Mouse (Mus musculus) CH12.LX (cell line): Measurements from ENCODE around the gene Cacna1a. TPM values are rescaled to one million over a fixed set of nuclear protein-coding genes. Genes with fewer than 3 reads are reported as not detected.

Source experiments
- DNase-seq: peaks from one replicate; pipeline ENCODE4 v3.0.0-alpha.2; 2013; ENCODE audit errors: extremely low read depth
- H3K27ac ChIP-seq: 2 replicates; pipeline ENCODE4 v1.5.1; 2012; ENCODE audit warnings: low read depth, mild to moderate bottlenecking, control low read depth, moderate library complexity; ENCODE audit not compliant: insufficient read depth
- H3K27me3 ChIP-seq: replicated peaks from 2 replicates; pipeline ENCODE3; 2012; ENCODE audit warnings: inconsistent platforms
- H3K36me3 ChIP-seq, 2 experiments: replicated peaks in 1 of 2; 2 replicates each; pipeline versions ENCODE3 to v1.6.1; 2012; ENCODE audit warnings: inconsistent platforms in 1 of 2, low read length in 1 of 2, mild to moderate bottlenecking in 1 of 2, mixed read lengths in 1 of 2, moderate library complexity in 1 of 2; ENCODE audit not compliant: control insufficient read depth in 1 of 2, insufficient read depth in 1 of 2
- H3K4me1 ChIP-seq, 2 experiments: 2 replicates each; pipeline ENCODE4 v1.6.1; 2012; ENCODE audit warnings: inconsistent platforms in 1 of 2, moderate library complexity in 1 of 2; ENCODE audit not compliant: insufficient read depth in 2 of 2, control insufficient read depth in 1 of 2
- H3K4me2 ChIP-seq: 2 replicates; pipeline ENCODE4 v1.6.1; 2012; ENCODE audit warnings: low read depth, mild to moderate bottlenecking, control low read depth; ENCODE audit not compliant: poor library complexity, insufficient read depth, severe bottlenecking
- H3K4me3 ChIP-seq, 3 experiments: fragments of 150-350 bp in 1 of 3; sonication (generic) in 1 of 3; replicated peaks in 1 of 3; 2 replicates each; pipeline versions ENCODE3 to v1.5.1; 2011 to 2012; ENCODE audit warnings: low read depth in 2 of 3, low read length in 2 of 3, mild to moderate bottlenecking in 2 of 3, moderate library complexity in 2 of 3, control low read depth in 1 of 3, improper control_type of control experiment in 1 of 3, inconsistent platforms in 1 of 3, mixed read lengths in 1 of 3; ENCODE audit not compliant: poor library complexity in 1 of 3
- H3K79me2 ChIP-seq: replicated peaks from 2 replicates; pipeline ENCODE4 v1.6.1; 2012; ENCODE audit warnings: mild to moderate bottlenecking, moderate library complexity; ENCODE audit not compliant: control insufficient read depth, poor library complexity, insufficient read depth, severe bottlenecking; ENCODE audit errors: extremely low read depth
- H3K9ac ChIP-seq: 2 replicates; pipeline ENCODE4 v1.6.1; 2012; ENCODE audit warnings: low read depth, mild to moderate bottlenecking, control low read depth, moderate library complexity; ENCODE audit not compliant: insufficient read depth
- H3K9me3 ChIP-seq: replicated peaks from 2 replicates; pipeline ENCODE3; 2012; ENCODE audit warnings: low read length, inconsistent platforms, mixed read lengths
- CHD2 ChIP-seq: IDR thresholded peaks from 2 replicates; pipeline ENCODE4 v1.6.1; 2011; ENCODE audit warnings: low read length, improper control_type of control experiment
- CTCF ChIP-seq, 2 experiments: IDR thresholded peaks in 1 of 2; conservative IDR thresholded peaks in 1 of 2; 2 replicates each; pipeline ENCODE4 v1.5.1; 2011 to 2012; ENCODE audit warnings: low read depth in 2 of 2, low read length in 2 of 2, improper control_type of control experiment in 1 of 2, inconsistent platforms in 1 of 2, mild to moderate bottlenecking in 1 of 2, moderate library complexity in 1 of 2
- E2F4 ChIP-seq: IDR thresholded peaks from 2 replicates; pipeline ENCODE4 v1.6.1; 2011; ENCODE audit warnings: low read depth, low read length, improper control_type of control experiment; ENCODE audit not compliant: insufficient replicate concordance
- ELF1 ChIP-seq: IDR thresholded peaks from 2 replicates; pipeline ENCODE4 v1.6.1; 2014; ENCODE audit warnings: low read depth, mild to moderate bottlenecking, inconsistent platforms, low read length, improper control_type of control experiment
- EP300 ChIP-seq: IDR thresholded peaks from 2 replicates; pipeline ENCODE4 v1.6.1; 2011; ENCODE audit warnings: low read length, improper control_type of control experiment
- ETS1 ChIP-seq: conservative IDR thresholded peaks from 2 replicates; pipeline ENCODE4 v1.6.1; 2012; ENCODE audit warnings: low read depth, mild to moderate bottlenecking, inconsistent platforms, low read length, improper control_type of control experiment, moderate library complexity
- GABPA ChIP-seq: IDR thresholded peaks from 2 replicates; pipeline ENCODE4 v1.6.1; 2012; ENCODE audit warnings: low read depth, low read length, improper control_type of control experiment, inconsistent platforms; ENCODE audit not compliant: insufficient replicate concordance
- IRF4 ChIP-seq: IDR thresholded peaks from 2 replicates; pipeline ENCODE4 v1.6.1; 2014; ENCODE audit warnings: low read depth, mild to moderate bottlenecking, inconsistent platforms, low read length, improper control_type of control experiment
- JUN ChIP-seq: IDR thresholded peaks from 2 replicates; pipeline ENCODE4 v1.6.1; 2011; ENCODE audit warnings: low read depth, mild to moderate bottlenecking, low read length, improper control_type of control experiment, moderate library complexity; ENCODE audit not compliant: insufficient read depth
- MEF2A ChIP-seq: IDR thresholded peaks from 2 replicates; pipeline ENCODE4 v1.6.1; 2014; ENCODE audit warnings: low read depth, mild to moderate bottlenecking, inconsistent platforms, low read length, improper control_type of control experiment, borderline replicate concordance
- MXI1 ChIP-seq: IDR thresholded peaks from 2 replicates; pipeline ENCODE4 v1.6.1; 2011; ENCODE audit warnings: mild to moderate bottlenecking, low read depth, low read length, improper control_type of control experiment
- MYC ChIP-seq: IDR thresholded peaks from 2 replicates; pipeline ENCODE4 v1.6.1; 2011; ENCODE audit warnings: low read depth, mild to moderate bottlenecking, improper control_type of control experiment, low read length
- PAX5 ChIP-seq: IDR thresholded peaks from 2 replicates; pipeline ENCODE4 v1.6.1; 2012; ENCODE audit warnings: low read length, inconsistent platforms, mixed read lengths
- POLR2AphosphoS2 ChIP-seq: IDR thresholded peaks from 2 replicates; pipeline ENCODE4 v1.6.1; 2011; ENCODE audit warnings: low read depth, low read length, improper control_type of control experiment
- RAD21 ChIP-seq: IDR thresholded peaks from 2 replicates; pipeline ENCODE4 v1.6.1; 2011; ENCODE audit warnings: low read depth, mild to moderate bottlenecking, low read length, improper control_type of control experiment, moderate library complexity
- RCOR1 ChIP-seq: conservative IDR thresholded peaks from 2 replicates; pipeline ENCODE4 v1.6.1; 2012; ENCODE audit warnings: low read depth, mild to moderate bottlenecking, inconsistent platforms, low read length, improper control_type of control experiment
- SIN3A ChIP-seq: IDR thresholded peaks from 2 replicates; pipeline ENCODE4 v1.6.1; 2012; ENCODE audit warnings: low read length, improper control_type of control experiment, inconsistent platforms
- SMC3 ChIP-seq: IDR thresholded peaks from 2 replicates; pipeline ENCODE4 v1.6.1; 2011; ENCODE audit warnings: low read depth, low read length, improper control_type of control experiment
- TBP ChIP-seq: conservative IDR thresholded peaks from 2 replicates; pipeline ENCODE4 v1.6.1; 2011; ENCODE audit warnings: low read depth, low read length, improper control_type of control experiment
- USF1 ChIP-seq: IDR thresholded peaks from 2 replicates; pipeline ENCODE4 v1.6.1; 2014; ENCODE audit warnings: low read depth, mild to moderate bottlenecking, inconsistent platforms, low read length, improper control_type of control experiment
- ZC3H11A ChIP-seq: IDR thresholded peaks from 2 replicates; pipeline ENCODE4 v1.6.1; 2012; ENCODE audit warnings: low read depth, mild to moderate bottlenecking, inconsistent platforms, low read length, improper control_type of control experiment
- dilution Hi-C: fragments of 300-500 bp; cut with MboI; formaldehyde crosslinking; loops from 2 replicates; pipeline ENCODE4 v1.14.3; 2020; ENCODE audit warnings: low sequenced_read_pairs; ENCODE audit not compliant: extremely low pct_unique_long_range_greater_than_20kb, extremely low pct_ligation_motif_present
- in situ Hi-C: fragments of 300-500 bp; cut with MboI; formaldehyde crosslinking; loops from 3 replicates; pipeline ENCODE4 v1.14.3; 2019; ENCODE audit warnings: low sequenced_read_pairs, low pct_ligation_motif_present, low pct_unique_long_range_greater_than_20kb, mixed read lengths
- polyA plus RNA-seq: library from polyadenylated mRNA; unstranded; fragments of >175 nt; gene quantifications from 2 replicates; pipeline ENCODE4 v1.2.1, GENCODE M21; 2012; ENCODE audit warnings: low read depth; ENCODE audit not compliant: insufficient read length
- total RNA-seq, 2 experiments: library from RNA; depleted of rRNA; stranded (reverse); fragments of 300-350 nt in 1 of 2; fragments of >200 nt in 1 of 2; gene quantifications; 2 replicates each; pipeline ENCODE4 v1.2.3; 2012 to 2014

The Cacna1a gene
- total and polyA plus RNA-seq, 3 experiments, result 2.6 to 9.4 (median 6.9) TPM

DNA sequence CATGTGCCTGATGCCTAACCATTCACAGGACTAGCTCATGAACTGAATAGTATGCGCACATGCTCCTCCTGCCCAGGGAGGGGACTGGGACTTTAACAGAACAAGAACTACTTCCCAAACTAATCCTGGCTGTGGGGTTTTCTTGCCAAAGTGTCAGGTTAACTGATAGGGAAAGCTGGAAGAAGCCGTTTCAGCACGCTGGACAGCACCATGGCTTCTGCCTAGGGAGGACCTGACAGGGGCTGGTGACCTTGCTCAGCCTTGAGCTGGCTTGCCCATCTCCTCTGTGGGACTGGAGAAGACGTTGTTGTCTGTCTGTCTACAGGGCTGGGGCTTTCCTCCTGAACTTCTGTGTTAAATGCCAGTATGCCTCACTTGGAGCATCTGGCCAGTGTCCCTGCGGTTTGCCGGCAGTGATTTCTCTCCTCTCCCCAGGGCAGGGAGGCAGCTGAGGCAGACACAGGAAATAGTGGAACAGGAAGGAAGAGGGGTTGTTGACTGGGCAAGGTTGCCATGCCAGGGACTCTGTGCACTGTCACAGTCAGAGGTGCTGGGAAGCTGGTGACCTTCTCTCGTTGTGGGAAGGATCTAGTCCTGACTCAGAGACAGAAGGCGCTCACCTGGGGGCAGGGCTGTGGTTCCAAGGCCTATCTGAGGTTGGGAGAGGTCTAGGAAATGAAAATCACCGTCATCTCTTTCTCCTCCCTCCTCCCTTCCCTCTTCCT is 83.2 kb downstream of the Cacna1a start:
- peak; percentile 26 for DNase-seq
- H3K27me3 ChIP-seq, result peaks cover 59% of the 10 kb centered on the region
- H3K4me3 ChIP-seq, result no peak overlapping the region
- in situ Hi-C loops, result no loop called here
- TF ChIP-seq TBP (no peak), E2F4 (no peak), USF1 (no peak)
- no peak overlapping the region for H3K9ac ChIP-seq
- no peaks in the 10 kb centered on the region for H3K79me2 ChIP-seq
- no peak overlapping the region for H3K27ac ChIP-seq
- H3K4me1 ChIP-seq, result no peaks in the 10 kb centered on the region
- no peaks in the 10 kb centered on the region for H3K36me3 ChIP-seq
- H3K4me2 ChIP-seq, result no peak overlapping the region
- H3K9me3 ChIP-seq, result no peaks in the 10 kb centered on the region
- dilution Hi-C loops, result no loop called here

- Histone ChIP-seq H3K9ac (no peak overlapping the region), H3K27me3 (peaks cover 72% of the 10 kb centered on the region), H3K79me2 (no peaks in the 10 kb centered on the region), H3K4me1 (no peaks in the 10 kb centered on the region), H3K4me2 (no peak overlapping the region), H3K4me3 (no peak overlapping the region), H3K27ac (no peak overlapping the region), H3K9me3 (no peaks in the 10 kb centered on the region), H3K36me3 (no peaks in the 10 kb centered on the region)
- dilution Hi-C loops, result no loop called here
- TF ChIP-seq CTCF (conservative IDR thresholded peaks at IDR 0.05 in 1 of 2, IDR thresholded peaks at IDR 0.05 in 1 of 2; ENCODE audit: low read depth in 2 of 2, low read length in 2 of 2), result peak; percentile 28 to 57; a peak in 2 of 4 replicates
- TF ChIP-seq SMC3, result peak; percentile 20; the same call in 1 of the 2 replicates
- no peak for TF ChIP-seq E2F4
- no peak for TF ChIP-seq JUN
- DNase-seq, result peak; percentile 16
- in situ Hi-C loops, result no loop called here
These were observed 86.2 kb downstream of the Cacna1a start for GRCm38 (mm10) chr8:84474456-84474855.

DNA sequence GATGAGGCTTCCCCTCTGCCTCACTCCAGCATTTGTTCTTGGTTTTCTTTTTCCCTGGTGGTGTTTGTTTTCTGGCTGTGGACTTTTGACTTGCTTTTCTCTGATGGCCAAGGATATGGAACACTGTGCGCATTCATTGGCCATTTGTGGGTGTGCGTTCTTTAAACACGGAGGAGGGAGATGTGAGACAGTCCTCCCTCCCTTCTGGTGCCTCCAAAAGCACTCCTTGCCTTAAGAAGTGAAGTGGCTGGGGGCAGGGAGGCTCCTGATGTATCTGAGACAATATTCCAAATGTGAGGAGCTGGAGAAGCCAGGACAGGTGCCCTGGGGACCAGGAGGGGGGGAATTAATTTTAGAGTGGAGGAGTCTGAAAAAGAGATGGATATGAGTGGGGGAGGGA is 89.1 kb downstream of the Cacna1a start:
- dilution Hi-C loops, result no loop called here
- no peaks in the 10 kb centered on the region for H3K4me1 ChIP-seq
- no peak overlapping the region for H3K9ac ChIP-seq
- no peaks in the 10 kb centered on the region for H3K36me3 ChIP-seq
- TF ChIP-seq CHD2 (no peak), POLR2AphosphoS2 (no peak), EP300 (no peak), RCOR1 (no peak), ZC3H11A (no peak), GABPA (no peak), MYC (no peak), ELF1 (no peak), SIN3A (no peak), MXI1 (no peak), TBP (no peak), E2F4 (no peak), IRF4 (no peak), RAD21 (no peak), JUN (no peak), MEF2A (no peak), PAX5 (no peak), ETS1 (no peak), CTCF (conservative IDR thresholded peaks at IDR 0.05 in 1 of 2, IDR thresholded peaks at IDR 0.05 in 1 of 2; ENCODE audit: low read depth in 2 of 2, low read length in 2 of 2) (no peak), SMC3 (no peak)
- peaks cover 86% of the 10 kb centered on the region for H3K27me3 ChIP-seq
- H3K9me3 ChIP-seq, result peaks cover 6% of the 10 kb centered on the region
- in situ Hi-C loops, result no loop called here
- no peak overlapping the region for H3K4me2 ChIP-seq
- no peaks in the 10 kb centered on the region for H3K79me2 ChIP-seq
- DNase-seq, result no peak
- H3K4me3 ChIP-seq, result no peak overlapping the region
- H3K27ac ChIP-seq, result no peak overlapping the region
